Mouse (Mus musculus) hindbrain, embryonic 10.5 days (tissue): ENCODE measurements around the gene Rps3. TPM values are rescaled to one million over a fixed set of nuclear protein-coding genes. Genes with fewer than 3 reads are reported as not detected.

Experiments
- DNase-seq: peaks from one replicate; pipeline ENCODE4 v3.0.0-alpha.2; 2017; ENCODE audit warnings: low spot score
- H3K27ac ChIP-seq: fragments of 300-500 bp; sonication (generic); 2 replicates; pipeline ENCODE4 v1.5.1; 2016; ENCODE audit warnings: mild to moderate bottlenecking, moderate library complexity
- H3K27me3 ChIP-seq: fragments of 300-500 bp; sonication (generic); 2 replicates; pipeline ENCODE4 v1.6.1; 2016; ENCODE audit warnings: mild to moderate bottlenecking; ENCODE audit not compliant: poor library complexity, insufficient read depth, severe bottlenecking
- H3K36me3 ChIP-seq: fragments of 300-500 bp; sonication (generic); 2 replicates; pipeline ENCODE4 v1.6.1; 2016; ENCODE audit warnings: mild to moderate bottlenecking, moderate library complexity
- H3K4me1 ChIP-seq: fragments of 300-500 bp; sonication (generic); replicated peaks from 2 replicates; pipeline ENCODE4 v1.6.1; 2016; ENCODE audit warnings: mild to moderate bottlenecking
- H3K4me3 ChIP-seq: fragments of 300-500 bp; sonication (generic); 2 replicates; pipeline ENCODE4 v1.5.1; 2016; ENCODE audit warnings: mild to moderate bottlenecking, moderate library complexity
- H3K9me3 ChIP-seq: fragments of 300-500 bp; sonication (generic); 2 replicates; pipeline ENCODE4 v1.6.1; 2016; ENCODE audit warnings: mild to moderate bottlenecking, moderate library complexity
- WGBS: fragments of 180-500 bp; shearing (Covaris S2); methylation state at CpG from one replicate; pipeline ENCODE4 v1.1.7; 2016; 5-methylcytosine and 5-hydroxymethylcytosine counted together
- polyA plus RNA-seq: library from polyadenylated mRNA; unstranded; fragments of >200 nt; fragmentation: Nextera tagmentation; extraction: Ambion mirVana; gene quantifications from 2 replicates; pipeline ENCODE4 v1.2.1, GENCODE M21; 2016

The Rps3 gene
- polyA plus RNA-seq, 1 experiment from 2014 or later = 680 TPM

DNA sequence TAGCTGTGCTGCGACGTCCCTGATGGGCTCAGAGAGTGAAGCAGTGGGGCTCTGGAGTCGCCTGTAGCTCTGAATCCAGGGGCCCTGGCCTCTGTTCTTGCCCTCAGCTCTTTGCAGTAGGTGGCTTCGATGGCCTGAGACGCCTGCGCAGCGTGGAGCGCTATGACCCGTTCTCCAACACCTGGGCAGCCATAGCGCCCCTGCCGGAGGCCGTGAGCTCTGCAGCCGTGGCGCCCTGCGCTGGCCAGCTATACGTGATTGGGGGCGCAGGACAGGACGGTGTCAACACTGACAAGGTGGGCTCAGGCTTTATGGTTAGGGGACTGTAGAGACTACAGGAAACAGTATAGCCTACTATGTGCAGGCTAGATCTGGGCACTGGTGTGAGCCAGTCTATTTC is 12.0 kb downstream of the Rps3 start:
- Histone ChIP-seq H3K36me3 (peaks cover 55% of the 10 kb centered on the region), H3K4me1 (peaks cover 60% of the 10 kb centered on the region), H3K4me3 (no peak overlapping the region), H3K27ac (no peak overlapping the region), H3K27me3 (peaks cover 45% of the 10 kb centered on the region), H3K9me3 (no peaks in the 10 kb centered on the region)
- WGBS = 58% methylated on average over 18 of the region's 18 CpGs
- DNase-seq = no peak

DNA sequence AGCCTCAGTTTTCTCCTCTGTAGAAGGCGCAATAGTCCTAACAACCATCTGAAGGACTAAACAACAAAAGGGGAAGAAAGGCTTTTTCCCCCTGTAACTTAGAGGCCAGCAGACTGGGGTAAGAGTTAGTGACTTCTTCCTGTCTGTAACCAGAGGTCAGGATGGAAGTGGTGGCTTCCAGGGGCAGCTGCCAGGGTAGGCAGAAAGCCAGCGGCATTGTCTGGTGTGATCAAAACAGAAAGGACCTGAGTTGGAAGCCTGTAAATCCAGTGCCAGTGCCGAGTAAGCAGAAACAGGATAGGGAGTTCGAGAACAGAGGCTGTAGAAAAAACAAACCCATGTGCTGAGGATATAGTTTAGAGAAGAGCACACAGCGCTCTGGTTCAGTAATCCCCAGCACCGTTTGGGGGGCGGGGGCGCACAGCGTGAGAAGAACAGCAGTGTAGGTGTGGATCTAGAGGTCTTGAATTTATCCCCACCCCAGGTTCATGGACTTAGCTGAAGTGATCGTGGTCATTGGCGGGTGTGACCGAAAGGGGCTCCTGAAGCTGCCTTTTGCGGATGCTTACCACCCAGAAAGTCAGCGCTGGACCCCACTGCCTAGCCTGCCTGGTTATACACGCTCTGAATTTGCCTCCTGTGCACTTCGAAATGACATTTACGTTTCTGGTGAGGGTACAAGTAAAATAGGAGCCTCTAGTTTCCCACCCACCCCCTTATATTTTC is 13.7 kb downstream of the Rps3 start:
- Histone ChIP-seq H3K4me3 (no peak overlapping the region), H3K9me3 (no peaks in the 10 kb centered on the region), H3K36me3 (peaks cover 41% of the 10 kb centered on the region), H3K4me1 (peaks cover 68% of the 10 kb centered on the region), H3K27ac (0 out of 2 replicates have a peak overlapping the region, but pooled peaks have one; percentile 12), H3K27me3 (peaks cover 49% of the 10 kb centered on the region)
- 86% methylated on average over 17 of the region's 17 CpGs for WGBS
- DNase-seq = no peak

DNA sequence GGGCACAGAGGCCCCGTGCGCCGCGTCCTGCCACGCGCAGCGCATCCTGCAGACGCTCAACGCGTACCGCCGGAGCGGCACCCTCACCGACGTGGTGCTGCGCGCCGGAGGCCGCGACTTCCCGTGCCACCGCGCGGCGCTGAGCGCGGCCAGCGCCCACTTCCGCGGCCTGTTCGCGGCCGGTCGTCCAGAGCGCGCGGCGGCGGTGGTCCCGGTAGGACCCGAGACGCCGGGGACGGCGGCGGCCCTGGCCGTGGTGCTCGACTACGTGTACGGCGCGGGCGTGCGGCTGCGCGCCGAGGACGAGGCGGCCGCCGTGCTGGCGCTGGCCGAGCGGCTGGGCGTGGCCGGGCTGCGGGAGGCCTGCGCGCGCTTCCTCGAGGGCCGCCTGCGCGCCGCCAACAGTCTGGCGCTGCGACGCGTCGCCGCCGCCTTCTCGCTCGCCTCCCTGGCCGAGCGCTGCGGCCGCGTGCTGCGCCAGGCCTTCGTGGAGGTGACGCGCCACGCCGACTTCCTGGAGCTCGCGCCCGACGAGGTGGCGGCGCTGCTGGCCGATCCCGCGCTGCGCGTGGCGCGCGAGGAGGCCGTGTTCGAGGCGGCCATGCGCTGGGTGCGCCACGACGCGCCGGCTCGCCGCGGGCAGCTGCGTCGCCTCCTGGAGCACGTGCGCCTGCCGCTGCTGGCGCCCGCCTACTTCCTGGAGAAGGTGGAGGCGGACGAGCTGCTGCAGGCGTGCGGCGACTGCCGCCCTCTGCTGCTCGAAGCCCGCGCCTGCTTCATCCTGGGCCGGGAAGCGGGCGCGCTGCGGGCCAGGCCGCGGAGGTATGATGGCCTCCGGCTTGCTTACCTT is 15.0 kb downstream of the Rps3 start:
- H3K27me3 ChIP-seq = peaks cover 49% of the 10 kb centered on the region
- H3K36me3 ChIP-seq = peaks cover 28% of the 10 kb centered on the region
- peaks cover 56% of the 10 kb centered on the region for H3K4me1 ChIP-seq
- peak overlapping the region; percentile 60 for H3K4me3 ChIP-seq
- peak overlapping the region; percentile 90 for H3K27ac ChIP-seq
- H3K9me3 ChIP-seq = no peaks in the 10 kb centered on the region
- DNase-seq = peak; percentile 76
- 3% methylated on average over 145 of the region's 145 CpGs for WGBS

DNA sequence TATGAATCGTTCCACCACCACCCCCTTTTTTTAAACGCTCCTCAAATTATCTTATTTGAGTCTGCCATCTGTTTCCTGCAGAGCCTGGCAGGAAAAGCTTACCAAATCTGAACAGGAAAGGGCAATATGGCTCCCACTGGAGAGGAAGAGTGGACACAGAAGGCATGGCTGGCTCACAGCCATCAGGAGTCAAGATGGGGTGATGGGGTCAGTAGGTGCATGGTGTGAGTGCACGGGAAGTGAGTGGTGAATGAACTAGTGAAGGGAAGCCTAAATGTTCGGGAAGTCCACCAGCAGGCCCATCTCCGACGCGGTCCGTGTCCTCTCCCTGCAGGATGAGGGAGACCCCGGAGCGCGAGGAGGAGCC is 15.6 kb downstream of the Rps3 start:
- Histone ChIP-seq H3K4me3 (peak overlapping the region; percentile 60), H3K36me3 (peaks cover 22% of the 10 kb centered on the region), H3K4me1 (peaks cover 55% of the 10 kb centered on the region), H3K27ac (peak overlapping the region; percentile 90), H3K27me3 (peaks cover 49% of the 10 kb centered on the region), H3K9me3 (no peaks in the 10 kb centered on the region)
- WGBS = 26% methylated on average over 11 of the region's 11 CpGs
- DNase-seq = no peak

DNA sequence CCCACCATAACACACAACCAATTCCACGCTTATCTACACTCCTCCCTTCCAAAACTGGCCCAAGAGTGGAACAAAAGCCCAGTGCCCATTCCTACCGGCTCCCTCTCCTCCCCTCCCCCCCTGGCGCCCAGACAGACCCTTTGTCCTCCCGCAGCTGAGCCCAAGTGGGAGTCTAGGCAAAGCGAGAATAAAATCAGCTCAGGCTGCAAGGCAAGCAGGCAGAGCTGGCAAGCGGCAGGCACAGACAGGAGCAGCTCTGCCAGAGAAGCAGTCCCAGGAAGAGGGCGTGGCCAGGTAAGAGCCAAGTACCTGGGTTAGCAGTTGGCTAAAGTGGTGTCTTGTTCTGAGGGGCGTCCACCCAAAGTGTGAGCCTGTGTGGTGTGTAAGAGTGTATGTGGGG is 17.7 kb downstream of the Rps3 start, which contains the start of gene Klhl35:
Gene Klhl35, plus strand, starts transcription at position 194 of the 400 bp plus-strand sequence.
- Histone ChIP-seq H3K27ac (peak within 1 kb of the TSS; percentile 88), H3K36me3 (peaks cover 10% of the 10 kb centered on the region), H3K4me1 (peaks cover 51% of the 10 kb centered on the region), H3K9me3 (no peaks in the 10 kb centered on the region), H3K27me3 (peaks cover 47% of the 10 kb centered on the region), H3K4me3 (peak within 1 kb of the TSS; percentile 60)
- DNase-seq = peak; percentile 59
- WGBS = 20% methylated on average over 8 of the region's 8 CpGs

DNA sequence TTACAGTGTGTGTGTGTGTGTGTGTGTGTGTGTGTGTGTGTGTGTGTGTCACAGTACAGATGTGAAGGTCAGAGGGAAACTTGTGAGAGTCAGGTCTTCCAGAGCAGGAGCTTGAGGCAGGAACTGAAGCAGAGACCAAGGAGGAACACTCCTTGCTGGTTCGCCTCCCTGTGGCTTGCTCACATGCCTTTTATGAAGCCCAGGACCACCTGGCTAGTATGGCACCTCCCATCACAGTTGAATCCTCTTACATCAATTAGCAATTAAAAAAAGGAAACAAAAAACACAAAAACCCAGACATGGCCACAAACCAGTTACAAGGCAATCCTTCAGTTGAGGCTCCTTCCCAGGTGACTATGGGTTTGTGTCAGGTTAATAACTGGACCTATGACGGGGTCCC is 20.4 kb downstream of the Rps3 start:
- WGBS = 81% methylated on average over 2 of the region's 2 CpGs
- no peak overlapping the region for H3K27ac ChIP-seq
- no peak for DNase-seq
- no peak overlapping the region for H3K4me3 ChIP-seq
- peaks cover 40% of the 10 kb centered on the region for H3K4me1 ChIP-seq
- H3K9me3 ChIP-seq = no peaks in the 10 kb centered on the region
- peaks cover 20% of the 10 kb centered on the region for H3K27me3 ChIP-seq
- peaks cover 33% of the 10 kb centered on the region for H3K36me3 ChIP-seq

DNA sequence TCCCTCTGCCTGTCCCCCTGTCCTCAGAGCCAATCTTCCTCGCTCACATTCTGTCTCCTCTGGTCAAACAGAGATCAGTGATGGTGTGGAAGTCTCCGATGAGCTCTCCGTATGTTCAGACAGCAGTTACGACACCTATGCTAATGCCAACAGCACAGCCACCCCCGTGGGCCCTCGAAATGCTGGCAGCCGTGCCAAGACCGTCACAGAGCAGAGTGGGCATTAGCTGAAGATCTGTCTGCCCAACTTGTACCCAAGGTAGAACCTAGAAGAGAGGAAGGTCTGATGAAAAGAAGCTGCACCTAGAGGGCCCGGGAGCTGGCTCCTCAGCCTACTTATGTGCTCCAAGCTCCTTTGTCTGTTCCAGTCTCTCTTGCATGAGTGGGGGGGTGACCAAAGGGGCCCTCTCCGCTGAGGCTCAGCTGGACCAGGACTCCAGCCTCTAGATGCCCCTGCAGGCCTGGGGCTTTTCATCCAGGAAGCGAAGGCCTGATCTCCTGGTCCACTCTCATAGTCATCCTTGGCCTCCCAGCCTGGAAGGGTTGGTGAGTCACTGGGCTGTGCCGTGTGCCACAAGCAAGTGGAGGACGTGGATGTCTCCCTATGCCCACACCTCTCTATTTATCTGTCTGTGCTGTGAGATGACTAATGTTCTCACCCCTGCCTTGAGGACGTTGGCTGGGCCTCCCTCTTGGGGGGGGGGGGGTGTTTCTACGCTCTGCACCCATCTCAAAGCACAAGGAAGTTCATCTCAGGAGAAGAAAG is 23.5 kb downstream of the Rps3 start:
- Histone ChIP-seq H3K4me3 (no peak overlapping the region), H3K4me1 (peaks cover 13% of the 10 kb centered on the region), H3K27ac (no peak overlapping the region), H3K36me3 (peaks cover 48% of the 10 kb centered on the region), H3K27me3 (no peaks in the 10 kb centered on the region), H3K9me3 (no peaks in the 10 kb centered on the region)
- DNase-seq = no peak
- WGBS = 93% methylated on average over 15 of the region's 15 CpGs

DNA sequence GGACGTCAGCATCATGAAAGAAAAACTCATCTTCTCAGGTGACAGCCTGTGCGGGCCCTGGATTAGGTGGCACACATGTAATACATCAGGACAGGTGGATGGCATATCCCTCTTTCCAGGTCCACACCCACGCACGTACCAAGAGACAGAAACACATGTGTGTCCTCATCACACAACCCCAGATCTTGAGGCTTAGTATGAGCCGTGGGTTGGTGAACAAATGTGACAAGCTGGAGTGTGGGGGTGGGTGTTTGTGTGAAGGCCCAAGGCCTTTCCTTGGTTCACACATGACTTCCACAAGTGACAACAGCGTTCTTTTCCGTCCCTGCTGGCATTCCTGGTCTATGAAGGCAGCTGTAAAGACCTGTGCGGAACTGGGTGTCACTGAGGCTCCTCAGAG is 24.7 kb downstream of the Rps3 start:
- DNase-seq = no peak
- Histone ChIP-seq H3K27ac (peak overlapping the region; percentile 13; the same call in 1 of the 2 replicates), H3K36me3 (peaks cover 58% of the 10 kb centered on the region), H3K9me3 (no peaks in the 10 kb centered on the region), H3K27me3 (no peaks in the 10 kb centered on the region), H3K4me1 (0 out of 2 replicates have a peak, but pooled peaks cover 10% of the 10 kb centered on the region), H3K4me3 (no peak overlapping the region)
- WGBS = 90% methylated on average over 8 of the region's 8 CpGs

DNA sequence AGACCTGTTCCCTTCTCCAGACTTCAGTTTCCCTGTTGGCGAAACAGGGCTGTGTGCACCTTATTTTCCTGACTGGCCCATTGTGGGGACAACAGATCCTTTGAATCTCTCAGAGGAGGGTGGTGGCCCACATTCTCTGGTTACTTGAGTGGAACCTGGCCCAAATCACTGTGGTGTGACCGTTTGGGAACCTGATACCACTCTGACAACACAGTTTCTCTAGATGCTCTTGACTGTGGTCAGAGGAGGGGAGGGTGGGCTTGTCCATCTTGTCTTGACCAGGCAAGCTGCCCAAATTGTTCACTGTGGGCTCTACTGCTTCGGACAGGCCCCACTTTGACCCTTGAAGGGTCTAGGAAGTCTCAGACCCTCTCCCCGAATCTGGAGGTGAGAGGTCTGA is 29.5 kb downstream of the Rps3 start:
- WGBS = 76% methylated on average over 4 of the region's 4 CpGs
- Histone ChIP-seq H3K4me1 (peaks cover 36% of the 10 kb centered on the region), H3K27me3 (no peaks in the 10 kb centered on the region), H3K36me3 (peaks cover 40% of the 10 kb centered on the region), H3K4me3 (no peak overlapping the region), H3K9me3 (no peaks in the 10 kb centered on the region), H3K27ac (0 out of 2 replicates have a peak overlapping the region, but pooled peaks have one; percentile 24)
- no peak for DNase-seq

DNA sequence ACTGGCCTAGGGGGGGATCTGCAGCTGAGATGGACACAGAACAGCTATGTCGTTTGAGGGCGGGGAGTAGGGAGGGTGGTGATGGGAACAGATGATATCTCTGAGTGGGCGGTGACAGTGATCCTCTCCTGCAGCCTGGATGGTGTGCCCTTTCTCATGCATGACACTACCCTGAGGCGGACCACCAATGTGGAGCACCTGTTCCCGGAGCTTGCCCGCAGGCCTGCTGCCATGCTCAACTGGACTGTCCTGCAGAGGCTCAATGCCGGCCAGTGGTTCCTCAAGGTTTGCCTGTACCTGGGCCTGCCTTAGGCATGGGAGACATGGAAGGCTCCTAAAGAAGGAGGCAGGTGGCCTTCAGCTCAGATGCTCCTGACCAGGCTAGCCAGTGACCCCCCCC is 30.7 kb downstream of the Rps3 start:
- Histone ChIP-seq H3K27ac (no peak overlapping the region), H3K27me3 (no peaks in the 10 kb centered on the region), H3K4me3 (no peak overlapping the region), H3K36me3 (peaks cover 33% of the 10 kb centered on the region), H3K9me3 (no peaks in the 10 kb centered on the region), H3K4me1 (peaks cover 48% of the 10 kb centered on the region)
- WGBS = 86% methylated on average over 7 of the region's 7 CpGs
- DNase-seq = no peak

DNA sequence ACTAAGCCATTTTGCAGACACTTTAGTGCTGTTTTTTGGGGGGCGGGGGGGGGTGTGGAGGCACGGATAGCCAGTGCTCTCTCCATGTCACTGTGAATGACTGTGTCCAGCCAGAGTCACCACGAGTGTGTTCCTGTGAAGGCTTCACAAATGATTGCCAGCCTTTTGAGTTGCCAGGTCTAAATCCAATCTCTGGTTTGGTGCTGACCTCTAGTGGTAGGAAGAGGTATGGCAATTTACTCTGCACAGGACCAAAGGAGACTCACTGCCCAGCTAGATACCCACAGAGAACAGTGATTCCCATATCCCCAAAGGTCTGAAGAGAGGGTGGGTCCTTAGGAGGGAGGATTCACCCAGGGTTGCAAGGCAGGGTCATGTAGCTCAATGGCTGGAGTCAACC is 32.8 kb downstream of the Rps3 start:
- DNase-seq = peak; percentile 75
- Histone ChIP-seq H3K27ac (no peak overlapping the region), H3K36me3 (peaks cover 20% of the 10 kb centered on the region), H3K4me1 (peaks cover 62% of the 10 kb centered on the region), H3K27me3 (peaks cover 2% of the 10 kb centered on the region; the same call in 1 of the 2 replicates), H3K4me3 (no peak overlapping the region), H3K9me3 (no peaks in the 10 kb centered on the region)
- 3% methylated on average over 3 of the region's 3 CpGs for WGBS

DNA sequence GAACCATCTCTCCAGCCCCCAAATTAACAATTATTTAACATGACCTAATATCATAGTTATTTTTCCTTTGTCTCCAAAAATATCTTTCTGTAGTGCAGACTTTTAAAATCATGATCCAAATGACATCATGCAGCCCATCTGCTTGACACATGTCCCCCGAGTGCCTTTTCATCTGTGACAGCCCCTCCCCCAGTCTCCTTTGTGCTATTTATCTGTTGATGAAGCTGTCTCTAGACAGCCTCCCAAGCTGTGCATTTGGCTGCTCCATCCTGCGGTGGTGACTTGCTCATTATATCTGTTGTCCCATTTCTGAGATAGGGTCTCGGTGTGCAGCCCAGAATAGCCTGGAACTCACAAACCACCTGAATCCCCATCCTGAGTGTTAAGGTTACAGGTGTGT is 33.8 kb downstream of the Rps3 start:
- Histone ChIP-seq H3K4me1 (peaks cover 68% of the 10 kb centered on the region), H3K27me3 (peaks cover 2% of the 10 kb centered on the region; the same call in 1 of the 2 replicates), H3K4me3 (no peak overlapping the region), H3K27ac (peak overlapping the region; percentile 79), H3K9me3 (no peaks in the 10 kb centered on the region), H3K36me3 (peaks cover 15% of the 10 kb centered on the region)
- 28% methylated on average over 3 of the region's 3 CpGs for WGBS
- peak; percentile 51 for DNase-seq
